8 mouse cellular contexts compared by ENCODE assay signal in genomic region chr1:61139984-61140648, GRCm38 (mm10).
A peak's percentile ranks its signal among the peaks of the same experiment; 100 is the strongest.
DNase-seq lines count a peak whose midpoint lies in the region; ATAC-seq and TF ChIP-seq lines count a peak whose summit lies in the region.

No protein-coding gene starts in this region.

- no peak for TF ChIP-seq CTCF in lung, embryonic 14.5 days (IDR thresholded peaks at IDR 0.05; ENCODE audit: low read depth)
- no peak for TF ChIP-seq CTCF in lung, adult 2 months (IDR thresholded peaks at IDR 0.05; ENCODE audit: insufficient read depth, low read length)

- H3K36me3 ChIP-seq in lung, embryonic 14.5 days (ENCODE audit: insufficient read depth) = no peaks in the 10 kb centered on the region
- no peaks in the 10 kb centered on the region for H3K36me3 ChIP-seq in hindbrain, embryonic 11.5 days (ENCODE audit: control insufficient read depth, insufficient read depth, low read length)
- H3K36me3 ChIP-seq in midbrain, embryonic 11.5 days (ENCODE audit: control insufficient read depth, insufficient read depth, low read length) = no peaks in the 10 kb centered on the region

- WGBS in lung, embryonic 14.5 days = 36% methylated on average over 10 of the region's 10 CpGs
- WGBS in lung, adult 2 months = 66% methylated on average over 10 of the region's 10 CpGs
- WGBS in hindbrain, embryonic 11.5 days = 30% methylated on average over 10 of the region's 10 CpGs
- WGBS in midbrain, embryonic 11.5 days = 26% methylated on average over 10 of the region's 10 CpGs

- no peak overlapping the region for H3K27ac ChIP-seq in lung, embryonic 14.5 days (ENCODE audit: low read depth)
- peak overlapping the region; percentile 70 for H3K27ac ChIP-seq in hindbrain, embryonic 11.5 days (ENCODE audit: low read depth, low read length)
- peak overlapping the region; percentile 37; the same call in 1 of the 2 replicates for H3K27ac ChIP-seq in midbrain, embryonic 11.5 days (ENCODE audit: low read depth, low read length)

- 0 out of 2 replicates have a peak overlapping the region, but pooled peaks have one; percentile 53 for H3K4me2 ChIP-seq in lung, embryonic 14.5 days
- 0 out of 2 replicates have a peak overlapping the region, but pooled peaks have one; percentile 5 for H3K4me2 ChIP-seq in hindbrain, embryonic 11.5 days (replicated peaks; ENCODE audit: low read depth, low read length)
- no peak overlapping the region for H3K4me2 ChIP-seq in midbrain, embryonic 11.5 days

- no peak overlapping the region for H3K9ac ChIP-seq in lung, embryonic 14.5 days
- no peak overlapping the region for H3K9ac ChIP-seq in hindbrain, embryonic 11.5 days (ENCODE audit: low read depth, low read length)
- H3K9ac ChIP-seq in midbrain, embryonic 11.5 days (ENCODE audit: low read length) = no peak overlapping the region; the same call in 1 of the 2 replicates

- TF ChIP-seq POLR2A in lung, adult 2 months (IDR thresholded peaks at IDR 0.05; ENCODE audit: borderline replicate concordance, extremely low read depth, low read depth, low read length) = no peak

- peak; percentile 14 for DNase-seq in lung, embryonic 14.5 days
- DNase-seq in lung, adult 2 months = no peak
- peak; percentile 28 for DNase-seq in hindbrain, embryonic 11.5 days (ENCODE audit: low spot score)
- peak; percentile 86 for DNase-seq in midbrain, embryonic 11.5 days (ENCODE audit: low spot score, missing footprints)
- DNase-seq in yolk sac, embryonic 10.5 days (ENCODE audit: low spot score) = peak; percentile 64
- DNase-seq in frontal cortex, postnatal 10 days (ENCODE audit: low spot score in 2 of 2) = no peak
- DNase-seq in layer of hippocampus, adult 8-10 months (ENCODE audit: low spot score in 2 of 2) = no peak
- DNase-seq in thymus, postnatal 10 days (ENCODE audit: low spot score in 2 of 2) = no peak

- no peak overlapping the region for H3K4me3 ChIP-seq in lung, embryonic 14.5 days (ENCODE audit: low read depth, low read length)
- H3K4me3 ChIP-seq in lung, adult 2 months (replicated peaks; ENCODE audit: extremely low read depth, low read depth, low read length) = no peak overlapping the region
- no peak overlapping the region for H3K4me3 ChIP-seq in hindbrain, embryonic 11.5 days (ENCODE audit: low read depth, low read length)
- no peak overlapping the region for H3K4me3 ChIP-seq in midbrain, embryonic 11.5 days (ENCODE audit: low read depth, low read length)

- peak; percentile 32; the same call in 1 of the 2 replicates for ATAC-seq in lung, embryonic 14.5 days (ENCODE audit: insufficient read depth)
- peak; percentile 70 for ATAC-seq in hindbrain, embryonic 11.5 days (ENCODE audit: low FRiP score)
- ATAC-seq in midbrain, embryonic 11.5 days (ENCODE audit: low FRiP score) = peak; percentile 54

- no peaks in the 10 kb centered on the region for H3K9me3 ChIP-seq in lung, embryonic 14.5 days (ENCODE audit: low read depth, low read length)
- no peaks in the 10 kb centered on the region for H3K9me3 ChIP-seq in hindbrain, embryonic 11.5 days (ENCODE audit: control insufficient read depth, low read length)
- H3K9me3 ChIP-seq in midbrain, embryonic 11.5 days (ENCODE audit: control insufficient read depth, low read length) = no peaks in the 10 kb centered on the region

- no peaks in the 10 kb centered on the region for H3K27me3 ChIP-seq in lung, embryonic 14.5 days (ENCODE audit: insufficient read depth, low read length)
- no peaks in the 10 kb centered on the region for H3K27me3 ChIP-seq in hindbrain, embryonic 11.5 days (ENCODE audit: control insufficient read depth, insufficient read depth, low read length)
- H3K27me3 ChIP-seq in midbrain, embryonic 11.5 days (ENCODE audit: control insufficient read depth, insufficient read depth, low read length) = no peaks in the 10 kb centered on the region

- H3K4me1 ChIP-seq in lung, embryonic 14.5 days (ENCODE audit: insufficient read depth) = peaks cover 37% of the 10 kb centered on the region
- H3K4me1 ChIP-seq in lung, adult 2 months (ENCODE audit: control insufficient read depth, insufficient read depth, low read length) = peaks cover 3% of the 10 kb centered on the region; the same call in 1 of the 2 replicates
- H3K4me1 ChIP-seq in hindbrain, embryonic 11.5 days (replicated peaks; ENCODE audit: control insufficient read depth, insufficient read depth, low read length) = peaks cover 15% of the 10 kb centered on the region
- H3K4me1 ChIP-seq in midbrain, embryonic 11.5 days (ENCODE audit: control insufficient read depth, insufficient read depth, low read length) = peaks cover 49% of the 10 kb centered on the region

Comparison
In these comparisons a context has a peak if more than half of its experiments do, and no peak if none do; other contexts are left out.
1. DNase-seq: peak in lung, embryonic 14.5 days (single experiment), hindbrain, embryonic 11.5 days (single experiment), midbrain, embryonic 11.5 days (single experiment) and yolk sac, embryonic 10.5 days (single experiment); none in lung, adult 2 months (single experiment), frontal cortex, postnatal 10 days (0 of 2), layer of hippocampus, adult 8-10 months (0 of 2) and thymus, postnatal 10 days (0 of 2).
2. Peak in every context shown above with its lines, with median percentiles within 50 percentile points of each other: ATAC-seq.